Mouse (Mus musculus) cerebellum, postnatal 36 days (tissue): Measurements from ENCODE around the gene Kpna1.

Experiments
- DNase-seq, 2 experiments: peaks; one replicate each; pipeline ENCODE4 v3.0.0; 2021 to 2022; ENCODE audit warnings: mixed read lengths in 2 of 2

The Kpna1 gene

DNA sequence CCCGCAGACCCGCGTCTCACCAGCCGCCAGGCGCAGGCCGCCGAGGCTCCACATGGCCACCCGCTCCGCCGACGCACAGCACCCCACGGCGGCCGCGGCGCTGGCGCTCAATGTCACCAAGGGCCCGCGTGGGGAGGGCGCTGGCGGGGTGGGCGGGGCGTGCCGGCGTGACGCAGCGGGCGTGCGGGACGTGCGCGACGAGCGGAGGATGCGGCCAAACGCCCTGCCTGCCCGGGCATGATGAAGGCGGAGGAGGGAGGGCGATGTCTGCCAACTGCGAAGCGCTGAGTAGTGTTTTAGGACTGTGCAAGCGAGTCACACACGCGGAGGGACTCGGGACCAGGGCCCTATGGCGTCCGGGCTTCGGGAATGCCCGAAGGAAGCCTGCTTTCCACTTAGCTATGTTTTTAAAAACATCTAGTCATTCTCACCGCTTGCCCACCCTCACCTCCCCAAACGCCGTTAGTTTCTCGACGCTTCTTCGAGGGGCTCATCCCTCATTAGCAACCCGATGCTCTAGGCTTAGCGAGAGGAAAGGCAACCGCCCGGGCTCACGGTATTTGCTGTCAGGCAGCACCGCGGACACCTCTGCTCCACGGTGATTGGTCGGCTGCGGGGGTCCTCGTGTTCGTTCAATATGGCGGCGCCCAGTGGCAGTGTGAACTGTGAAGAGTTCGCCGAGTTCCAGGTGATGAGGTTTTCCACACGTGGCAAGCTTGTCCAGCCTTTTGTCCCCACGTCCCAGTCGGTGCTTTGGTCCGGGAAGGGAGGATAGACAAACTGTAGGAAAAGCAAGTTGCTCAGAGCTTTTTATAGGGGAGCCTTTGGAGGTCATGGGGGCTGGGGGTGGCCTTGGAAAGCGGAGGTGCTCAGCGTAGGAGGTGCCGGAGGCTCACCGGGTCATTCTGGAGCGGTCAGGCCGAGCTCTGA lies 93.2 kb downstream of the Kpna1 start, which contains the start of the genes Fam162a and Ccdc58:
TSS of gene Fam162a (minus strand) at position 145 of the 930 bp plus-strand sequence.
TSS of gene Ccdc58 (plus strand) at position 236 of the 930 bp plus-strand sequence.
- peak; percentile 94 to 95 for DNase-seq

DNA sequence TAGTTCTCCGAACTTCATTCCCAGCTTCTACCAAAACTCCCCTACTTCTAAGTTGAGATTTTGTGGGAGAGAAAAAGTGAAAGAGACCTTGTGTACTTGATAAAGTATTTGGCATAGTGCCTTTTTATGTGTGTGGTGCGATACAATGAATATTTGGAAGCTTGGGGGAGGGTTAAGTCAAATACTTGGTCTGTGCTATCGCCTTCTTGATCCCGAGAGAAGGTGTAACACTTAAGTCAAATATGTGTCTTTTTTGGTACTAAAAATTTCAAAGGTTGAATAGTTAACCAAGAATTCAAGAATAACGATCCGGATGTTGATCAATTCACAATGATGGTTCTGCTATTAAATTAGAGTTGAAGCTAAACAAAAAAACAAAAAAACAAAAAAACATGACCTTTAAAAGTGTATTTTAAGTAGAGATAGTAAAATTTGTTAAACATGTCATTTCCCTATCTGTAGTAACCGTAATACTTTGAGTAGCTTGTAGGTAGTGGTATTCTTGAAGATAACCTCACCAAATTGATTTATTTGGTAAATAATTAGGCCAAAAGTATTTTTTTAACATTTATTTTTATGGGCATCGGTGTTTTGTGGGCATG lies 94.0 kb downstream of the Kpna1 start:
- DNase-seq = no peak

DNA sequence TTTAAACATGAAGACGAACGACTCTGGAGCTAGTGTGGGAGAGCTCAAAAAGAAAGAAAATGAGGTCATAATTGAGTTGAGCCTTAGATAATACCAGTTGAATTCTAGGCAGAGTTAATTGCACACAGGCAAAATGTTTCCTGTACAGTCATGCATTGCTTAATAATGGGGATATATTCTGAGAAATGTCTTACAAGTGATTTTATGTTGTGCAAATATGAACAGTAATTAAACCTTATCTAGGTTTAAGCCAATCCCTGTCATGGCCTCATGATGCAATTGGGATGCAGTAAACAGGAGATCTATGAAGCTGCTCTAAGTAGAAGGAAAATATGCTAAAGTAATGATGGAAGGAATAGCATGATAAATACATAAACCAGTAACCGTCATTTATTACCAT lies 96.2 kb downstream of the Kpna1 start:
- DNase-seq = no peak

DNA sequence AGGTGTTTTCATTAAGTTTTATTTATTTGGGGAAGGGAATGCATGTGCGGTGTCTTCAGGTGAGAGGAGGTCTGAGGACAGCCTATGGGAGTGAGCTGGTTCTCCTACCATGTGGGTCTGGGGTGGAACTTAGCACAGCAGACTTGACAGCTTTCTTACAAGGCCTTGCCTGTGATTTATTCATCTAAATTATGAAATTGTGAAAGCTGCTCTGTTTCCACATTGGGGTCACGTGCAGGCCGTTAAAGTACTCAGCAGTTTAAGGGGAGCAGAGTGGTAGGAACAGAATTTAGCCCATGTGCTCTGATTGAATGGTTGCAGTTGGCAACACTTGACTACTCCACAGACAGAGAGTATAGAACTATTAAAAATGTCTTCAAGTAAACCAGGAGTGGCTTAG lies 101.4 kb downstream of the Kpna1 start:
- DNase-seq = no peak
